22 mouse cellular contexts compared by ENCODE assay signal in genomic region chr13:76620525-76620924, GRCm38 (mm10).
DNase-seq lines count a peak whose midpoint lies in the region; ATAC-seq and TF ChIP-seq lines count a peak whose summit lies in the region.
"Had no signal": no experiment of that assay in that cellular context is flagged by ENCODE, and none has a peak within 500 bp of the region (broad histone marks: within the 10 kb centered on the region; RNA-seq: fewer than 3 reads in every experiment).

No protein-coding gene starts in this region.

- no peak for TF ChIP-seq POLR2A in lung, adult 2 months (IDR thresholded peaks at IDR 0.05; ENCODE audit: borderline replicate concordance, extremely low read depth, low read depth, low read length)

- DNase-seq in lung, adult 18-20 months = peak; percentile 4 to 8
- no peak for DNase-seq in lung, adult 2 months
- DNase-seq in ovary, postnatal 14 days (ENCODE audit: low spot score) = no peak
- no peak for DNase-seq in cerebellum, postnatal 14 days
- DNase-seq: adrenal gland, adult 2 months; adrenal gland, postnatal 14 days; cerebellum, adult 11 months; cerebellum, adult 2 months; cerebellum, adult 9-11 months; cerebellum, postnatal 36 days; gastrocnemius, postnatal 10 days; gastrocnemius, postnatal 36 days; heart, adult 11 months had no signal

- ATAC-seq in common myeloid progenitor, adult 5-6 weeks (replicated peaks; ENCODE audit: low read depth, poor library complexity, severe bottlenecking) = peak; percentile 60
- peak; percentile 97 for ATAC-seq in megakaryocyte, adult 5-6 weeks (ENCODE audit: poor library complexity, severe bottlenecking)
- peak; percentile 63 for ATAC-seq in neutrophil, adult 5-6 weeks (ENCODE audit: extremely low read depth, insufficient number of reproducible peaks, low FRiP score, poor library complexity, severe bottlenecking)
- ATAC-seq: CD4-positive, CD25-positive, alpha-beta regulatory T cell, adult 4 months; forebrain, embryonic 13.5 days; forebrain, embryonic 16.5 days; hindbrain, embryonic 16.5 days had no signal

- 27% methylated on average over 1 of the region's 1 CpGs for WGBS in lung, adult 2 months

- TF ChIP-seq CTCF in lung, adult 2 months (IDR thresholded peaks at IDR 0.05; ENCODE audit: insufficient read depth, low read length) = no peak

- no peaks in the 10 kb centered on the region; the same call in 1 of the 2 replicates for H3K4me1 ChIP-seq in lung, adult 2 months (ENCODE audit: control insufficient read depth, insufficient read depth, low read length)
- H3K4me1 ChIP-seq: forebrain, embryonic 10.5 days; forebrain, embryonic 13.5 days; hindbrain, embryonic 12.5 days had no signal

- H3K4me3 ChIP-seq in lung, adult 2 months (replicated peaks; ENCODE audit: extremely low read depth, low read depth, low read length) = no peak overlapping the region
- H3K4me3 ChIP-seq: forebrain, embryonic 10.5 days; forebrain, embryonic 13.5 days; hindbrain, embryonic 12.5 days had no signal

Comparison
In these comparisons a context has a peak if more than half of its experiments do, and no peak if none do; other contexts are left out.
1. DNase-seq: peak in lung, adult 18-20 months (2 of 2); none in lung, adult 2 months (single experiment), ovary, postnatal 14 days (single experiment) and cerebellum, postnatal 14 days (0 of 2).
2. Peak in every context shown above with its lines, with median percentiles within 50 percentile points of each other: ATAC-seq.